Mouse (Mus musculus): ENCODE results near the gene Flrt1.
"Not testable (repeated sequence)": the region's sequence is repeated elsewhere in the genome, so short reads cannot be mapped to it uniquely, and the experiment has no call there.

DNA sequence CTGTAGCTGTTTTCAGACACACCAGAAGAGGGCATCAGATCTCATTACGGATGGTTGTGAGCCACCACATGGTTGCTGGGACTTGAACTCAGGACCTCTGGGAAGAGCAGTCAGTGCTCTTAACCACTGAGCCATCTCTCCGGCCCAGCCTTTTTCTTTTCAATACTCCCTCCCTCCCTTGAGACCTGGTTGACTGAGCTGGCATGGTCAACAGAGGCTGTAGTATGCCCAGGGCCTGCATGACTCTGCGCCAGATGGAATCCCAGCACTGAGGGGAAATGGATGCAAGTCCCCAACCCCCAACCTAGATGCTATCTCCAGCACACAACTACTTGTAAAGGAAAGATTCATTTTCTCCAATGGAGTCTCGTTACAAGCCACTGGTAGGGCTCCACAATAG lies 52.1 kb downstream of the Flrt1 start:
- TF ChIP-seq POLR2A (IDR thresholded peaks at IDR 0.05; ENCODE audit: borderline replicate concordance, insufficient read depth, low read length); CTCF (IDR thresholded peaks at IDR 0.05; ENCODE audit: borderline replicate concordance, insufficient read depth, low read depth, low read length): not testable (repeated sequence)

Data from cerebellum, adult 2 months (tissue).